Mouse (Mus musculus) right cerebral cortex, postnatal 10 days (tissue): ENCODE data around the gene Endou.
A peak's percentile ranks its signal among the peaks of the same experiment; 100 is the strongest.

Source experiments
- DNase-seq, 2 experiments: peaks; one replicate each; pipeline ENCODE4 v3.0.0; 2021; ENCODE audit warnings: low spot score in 2 of 2

The Endou gene

DNA sequence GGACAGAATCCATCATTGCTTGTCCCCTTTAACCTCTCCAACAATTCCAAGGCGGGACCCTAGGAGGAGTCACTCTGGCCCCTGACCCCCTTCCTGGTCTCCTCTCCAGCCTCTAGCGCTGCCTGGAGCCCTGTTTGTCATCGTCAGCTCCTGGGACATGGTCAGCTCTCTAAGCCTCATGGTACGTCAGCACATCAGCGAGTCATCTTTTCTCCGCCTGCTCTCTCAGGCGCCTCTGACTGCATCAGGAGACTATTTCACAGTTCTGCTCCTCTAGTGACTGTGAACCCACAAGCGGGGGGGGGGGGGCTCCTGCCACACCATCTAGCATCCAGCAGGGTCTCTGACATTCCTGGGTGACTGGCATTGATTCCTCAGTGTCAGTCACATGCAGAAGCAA, 24.2 kb upstream of the Endou start:
- no peak for DNase-seq

DNA sequence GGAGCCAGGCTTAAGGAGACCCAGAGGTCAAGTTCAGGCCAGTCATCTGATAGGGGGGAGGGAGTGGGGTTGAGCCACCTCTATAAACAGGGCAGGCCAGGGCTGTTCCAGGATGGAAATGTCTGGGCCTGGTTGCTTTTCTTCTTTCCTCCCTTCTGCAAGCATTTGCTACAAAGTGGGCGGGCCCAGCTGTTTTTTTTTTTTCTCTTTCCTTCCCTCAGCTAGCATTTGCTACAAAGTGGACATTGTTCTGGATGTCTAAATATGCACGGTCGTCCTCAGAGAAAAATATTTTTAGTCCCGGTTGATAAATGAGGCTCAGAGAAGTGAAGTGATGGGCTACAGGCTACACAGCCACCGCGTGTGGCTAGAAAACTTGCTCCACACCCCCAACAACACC, 23.3 kb upstream of the Endou start:
- no peak for DNase-seq

DNA sequence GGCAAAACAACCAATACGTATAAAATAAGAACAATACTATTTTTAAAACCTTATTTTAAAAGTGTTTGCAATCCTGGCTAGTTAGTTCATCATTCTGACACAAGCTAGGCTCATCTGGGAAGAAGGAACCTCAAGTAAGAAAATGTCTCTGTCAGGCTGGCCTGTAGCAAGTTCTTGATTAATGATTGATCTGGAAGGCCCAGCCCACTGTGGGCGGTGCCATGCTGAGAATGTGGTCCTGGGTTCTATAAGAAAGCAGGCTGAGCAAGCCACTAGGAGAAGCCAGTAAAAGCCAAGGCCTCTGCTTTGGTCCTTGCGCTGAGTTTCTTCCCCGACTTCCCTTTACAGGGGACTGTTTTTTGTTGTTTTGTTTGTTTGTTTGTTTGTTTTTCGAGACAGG, 21.4 kb upstream of the Endou start:
- DNase-seq, result no peak

DNA sequence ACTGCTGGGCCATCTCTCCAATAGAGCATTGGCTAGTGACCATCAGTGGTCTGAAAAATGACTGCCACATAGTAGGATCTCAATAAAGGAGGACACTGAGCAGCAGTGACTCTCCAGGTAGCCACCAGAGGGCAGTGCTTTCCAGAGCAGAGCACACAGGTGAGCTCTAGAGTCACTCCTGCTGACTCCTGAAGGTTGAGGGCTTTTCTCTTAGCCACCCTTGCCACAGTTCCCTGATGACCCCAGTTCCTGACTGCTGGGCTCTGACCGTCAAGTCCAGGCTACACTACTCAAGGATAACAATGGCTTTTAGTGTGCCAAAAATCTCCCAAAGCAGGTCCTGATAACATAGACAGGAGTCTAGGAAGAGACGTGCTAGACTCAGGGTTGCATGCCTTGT, 20.5 kb upstream of the Endou start:
- no peak for DNase-seq

DNA sequence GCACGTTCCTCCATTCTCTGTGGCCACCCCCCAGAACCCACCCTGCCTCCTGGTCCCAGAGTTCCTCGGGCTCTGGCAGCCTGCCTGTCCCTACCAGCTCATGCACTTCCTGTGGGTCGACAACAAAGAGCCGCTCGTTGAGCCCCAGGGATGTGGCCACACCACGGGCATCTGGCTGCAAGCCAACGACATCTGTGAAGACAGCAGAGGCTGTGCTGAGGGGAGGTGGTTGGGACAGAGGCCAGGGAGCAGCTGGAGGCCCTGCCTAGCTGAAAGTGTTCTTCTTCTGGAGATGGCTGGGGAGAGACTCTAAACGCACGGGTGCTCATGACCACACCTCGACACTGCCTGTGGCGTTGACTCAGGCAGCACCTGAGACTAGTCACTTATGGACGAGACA, 19.6 kb upstream of the Endou start:
- DNase-seq, result peak; percentile 95

DNA sequence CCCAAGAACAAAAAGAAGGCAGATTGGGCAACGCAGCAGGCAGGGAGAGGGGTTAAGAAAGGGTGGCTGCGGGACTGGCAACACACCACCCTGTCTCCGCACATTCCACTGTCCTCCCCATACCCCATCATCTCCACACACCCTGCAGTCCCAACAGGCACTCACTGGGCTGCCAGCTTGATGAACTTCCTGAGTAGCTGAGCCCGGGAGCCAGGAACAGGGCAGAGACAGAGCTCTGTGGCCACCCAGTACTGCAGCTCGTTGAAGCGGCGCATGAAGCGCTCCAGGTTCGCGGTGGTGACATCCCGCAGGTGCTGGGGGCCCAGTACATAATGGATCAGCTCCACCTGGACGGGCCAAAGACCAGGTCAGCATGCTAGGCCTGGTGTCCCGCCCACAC, 18.7 kb upstream of the Endou start:
- DNase-seq, result no peak

DNA sequence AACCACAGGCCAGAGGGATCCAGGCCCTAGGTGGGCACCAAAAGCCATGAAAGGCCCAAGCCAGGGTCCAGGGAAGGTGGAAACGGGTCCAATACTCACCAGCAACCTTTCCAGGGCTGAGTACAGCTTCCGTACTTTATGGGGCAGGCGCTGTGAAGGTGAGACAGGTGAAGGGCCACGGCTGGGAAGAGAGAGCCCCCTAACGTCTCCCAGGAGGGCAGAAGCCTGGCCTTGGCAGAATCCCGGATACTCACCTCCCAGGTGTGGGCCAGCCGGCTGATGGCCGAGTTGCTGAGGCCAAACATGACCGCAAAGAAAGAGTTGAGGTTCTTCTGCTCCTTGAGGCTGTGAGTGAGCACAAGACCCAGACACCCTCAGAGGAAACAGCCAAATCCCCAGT, 18.3 kb upstream of the Endou start:
- DNase-seq, result no peak

DNA sequence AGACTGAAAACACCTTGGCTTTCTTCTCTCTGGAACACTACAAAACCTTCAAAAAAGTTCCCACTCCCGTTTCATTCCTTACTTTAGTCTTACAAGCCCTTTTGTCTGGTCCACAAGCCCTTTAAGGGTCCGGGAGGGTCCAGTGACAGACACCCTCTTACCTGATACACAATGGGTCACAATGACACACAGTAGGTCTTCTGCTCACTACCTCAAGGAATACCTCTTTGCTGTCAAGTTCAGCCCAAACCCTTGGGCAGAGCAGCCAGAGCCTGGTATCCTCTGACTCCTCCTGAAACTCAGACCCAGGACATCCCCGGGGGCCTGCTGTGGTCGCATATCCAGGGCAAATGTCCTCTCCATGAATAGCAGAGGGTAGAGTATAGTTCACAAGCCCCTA, 17.8 kb upstream of the Endou start:
- DNase-seq, result no peak

DNA sequence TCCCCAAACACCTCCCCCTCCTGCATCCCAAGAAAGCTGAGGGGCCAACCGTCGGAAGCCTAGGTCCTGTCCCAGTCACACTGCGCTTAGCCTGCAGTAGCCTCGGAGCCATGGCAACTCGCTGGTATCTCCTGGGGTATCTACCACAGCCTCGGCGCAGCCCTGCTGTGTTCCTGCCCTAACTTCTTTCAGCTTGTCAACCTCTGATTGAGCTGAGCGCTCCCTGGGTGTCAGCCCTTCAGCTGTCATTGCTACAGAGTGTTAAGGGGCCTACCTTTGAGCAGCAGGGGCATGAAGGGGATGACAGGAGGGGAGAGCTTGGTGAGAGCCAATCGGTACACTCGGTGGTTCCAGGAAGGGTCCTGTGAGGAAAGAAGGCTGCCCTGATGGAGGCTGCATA, 17.2 kb upstream of the Endou start:
- DNase-seq, result no peak

DNA sequence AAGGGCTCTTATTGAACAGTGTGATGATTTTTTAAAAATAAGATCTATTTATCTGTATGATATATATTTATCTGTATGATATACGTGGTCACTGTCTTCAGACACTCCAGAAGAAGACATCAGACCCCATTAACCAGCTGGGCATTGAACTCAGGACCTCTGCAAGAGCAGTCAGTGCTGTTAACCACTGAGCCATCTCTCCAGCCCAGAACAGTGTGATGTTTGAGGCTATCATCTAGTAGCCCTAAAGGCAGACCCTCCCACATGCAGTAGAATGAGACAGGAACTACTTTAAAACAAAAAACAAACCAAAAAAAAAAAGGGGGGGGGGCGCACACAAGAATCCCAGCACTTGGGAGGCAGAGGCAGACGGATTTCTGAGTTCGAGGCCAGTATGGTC, 16.3 kb upstream of the Endou start:
- no peak for DNase-seq

DNA sequence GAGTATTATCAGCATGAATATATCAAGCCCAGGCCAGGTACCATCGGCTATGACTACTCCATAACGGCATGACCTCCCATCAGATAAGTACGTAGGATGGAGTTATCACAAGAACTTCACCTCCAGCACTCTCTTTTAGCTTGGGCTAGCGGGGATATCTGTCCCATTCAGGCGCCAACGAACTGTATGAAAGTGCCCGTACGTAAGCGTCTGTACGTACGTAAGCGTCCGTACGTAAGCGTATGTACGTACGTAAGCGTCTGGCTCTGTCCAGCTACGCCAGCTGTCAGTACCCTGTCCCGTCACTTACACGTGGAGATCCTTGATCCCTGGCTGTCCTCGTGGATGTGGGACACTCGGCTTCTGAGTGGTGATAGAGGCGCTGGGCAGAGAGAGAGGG, 15.6 kb upstream of the Endou start:
- no peak for DNase-seq

DNA sequence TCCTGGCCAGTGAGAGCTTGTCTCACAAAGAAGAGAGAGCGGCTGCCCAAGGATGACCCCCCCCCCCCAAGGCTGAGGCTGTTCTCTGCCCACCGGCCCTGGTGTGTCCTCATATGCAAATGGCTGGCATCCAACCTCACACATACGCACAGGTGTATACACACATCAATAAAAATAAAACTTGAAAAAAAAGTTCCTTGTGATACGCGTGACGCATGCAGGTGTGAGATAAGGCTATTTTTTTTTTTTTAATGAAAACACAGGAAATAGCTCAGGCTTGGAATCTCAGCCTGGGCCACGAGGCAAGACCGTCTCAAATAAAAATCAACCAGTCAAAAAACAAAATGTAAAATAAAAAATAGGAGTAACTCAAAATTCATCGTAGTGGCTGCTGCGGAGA, 15.1 kb upstream of the Endou start:
- no peak for DNase-seq

DNA sequence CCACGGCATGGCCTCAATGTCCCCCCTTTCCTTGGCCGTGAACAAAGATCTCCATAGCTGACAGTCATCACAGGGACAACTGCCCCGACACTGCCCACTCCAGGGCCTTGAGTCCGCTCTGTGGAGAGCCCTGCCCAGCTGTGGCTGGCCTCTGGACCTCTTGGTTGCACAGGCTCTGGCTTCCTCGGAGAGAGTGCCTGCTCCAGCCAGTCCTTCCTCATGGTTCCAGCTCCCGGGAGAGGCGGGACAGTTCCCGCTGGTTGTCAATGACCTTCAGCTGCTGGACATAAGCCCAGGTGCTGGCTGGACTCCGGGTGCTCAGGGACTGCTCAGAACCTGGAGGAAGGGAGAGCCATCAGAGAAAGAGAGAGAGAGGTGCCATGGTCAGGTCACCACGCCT, 14.2 kb upstream of the Endou start:
- DNase-seq, result peak; percentile 65 to 66

DNA sequence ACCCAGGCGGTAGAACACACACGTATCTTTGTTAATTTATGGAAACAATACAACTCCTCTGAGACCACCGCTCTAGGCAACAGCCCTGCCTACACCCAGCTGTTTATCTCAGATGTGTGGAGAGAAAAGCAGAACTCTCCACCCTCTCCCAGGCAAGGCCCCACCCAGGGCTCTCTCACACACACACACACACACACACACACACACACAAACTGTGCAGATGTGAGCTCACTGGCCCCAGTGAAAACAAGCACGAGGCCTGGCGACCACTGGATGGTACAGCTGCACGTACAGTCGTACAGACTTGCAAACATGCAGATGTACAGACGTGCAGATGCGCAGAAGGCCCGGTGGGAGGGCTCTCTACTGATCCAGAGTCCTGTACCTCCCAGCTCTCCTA, 13.8 kb upstream of the Endou start:
- no peak for DNase-seq

DNA sequence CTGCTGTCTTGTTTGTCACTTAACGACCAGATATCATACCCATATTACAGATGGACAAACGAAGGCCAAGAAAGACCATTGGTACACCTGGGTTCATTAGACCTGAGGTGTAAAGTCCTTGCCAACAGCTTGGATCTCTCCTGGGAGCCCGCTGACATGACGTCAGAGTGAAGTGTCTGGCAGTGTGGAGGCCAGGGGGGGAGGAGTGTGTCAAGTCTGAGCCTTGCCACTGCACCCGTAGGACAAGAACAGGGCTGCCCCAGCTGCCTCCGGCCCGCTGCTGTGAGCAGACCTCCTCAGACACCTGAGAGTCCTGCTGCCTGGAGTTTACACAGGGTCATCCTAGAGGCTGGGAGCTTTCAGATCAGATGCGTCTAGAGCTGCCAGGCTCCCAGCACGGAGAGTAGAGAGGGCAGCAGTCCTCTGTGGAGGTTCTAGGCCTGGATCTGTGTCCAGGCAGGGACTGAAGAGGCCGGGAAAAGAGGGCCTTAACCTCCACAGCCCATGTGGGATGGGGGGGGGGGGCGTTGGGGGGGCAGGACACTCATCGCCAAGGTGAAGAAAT, 12.9 kb upstream of the Endou start:
- no peak for DNase-seq

DNA sequence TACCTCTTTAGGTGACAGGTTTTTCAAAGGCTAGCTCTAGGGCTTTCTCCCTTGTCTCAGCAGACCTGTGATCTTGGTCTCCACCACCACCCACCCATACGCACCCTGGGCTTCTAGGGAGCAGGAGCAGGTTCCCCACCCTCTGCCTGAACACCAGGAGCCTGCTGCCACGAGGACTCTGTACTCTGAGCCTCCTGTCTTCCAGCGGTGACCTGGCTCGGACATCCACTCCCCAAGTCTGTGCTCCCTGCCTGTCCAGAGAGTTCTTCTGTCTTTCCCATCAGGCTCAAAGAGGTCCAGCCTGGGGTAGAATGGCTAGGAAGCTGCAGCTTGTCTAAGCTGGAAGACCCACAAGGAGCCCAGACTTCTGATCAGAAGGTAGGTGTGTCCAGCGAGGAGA, 12.1 kb upstream of the Endou start:
- no peak for DNase-seq

DNA sequence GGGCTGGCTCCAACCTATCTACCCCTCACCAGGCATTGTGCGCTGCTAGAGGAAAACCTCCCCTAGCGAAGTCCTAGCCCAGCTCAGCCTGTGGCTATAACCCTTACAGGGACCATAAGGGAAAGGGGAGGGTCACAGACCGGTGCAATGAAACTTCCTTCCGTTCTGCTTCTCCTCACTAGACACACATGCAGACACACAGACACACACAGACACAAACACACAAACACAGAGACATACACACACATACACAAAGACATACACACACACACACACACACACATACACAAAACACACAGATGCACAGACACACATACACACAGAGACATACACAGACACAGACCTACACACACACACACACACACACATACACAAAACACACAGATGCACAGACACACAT, 11.5 kb upstream of the Endou start:
- no peak for DNase-seq

DNA sequence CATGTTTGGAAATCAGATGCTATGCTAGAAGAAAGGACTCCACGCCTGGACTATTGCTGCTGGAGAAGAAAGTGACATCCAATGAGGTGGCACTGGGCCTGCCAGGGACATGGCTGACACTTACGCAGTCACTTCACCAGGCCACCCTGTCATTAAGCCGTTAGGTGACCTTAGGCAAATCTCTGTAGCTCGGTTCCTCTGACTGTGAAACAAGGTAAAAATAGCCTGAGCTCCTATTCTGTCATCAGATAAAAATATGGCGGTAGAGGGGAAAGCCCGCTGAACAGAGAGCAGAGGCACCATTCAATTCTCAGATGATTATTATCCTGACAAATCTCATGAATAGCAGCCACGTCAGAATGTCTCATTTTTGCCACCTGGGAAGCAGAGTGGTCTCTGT, 10.9 kb upstream of the Endou start:
- DNase-seq, result no peak

DNA sequence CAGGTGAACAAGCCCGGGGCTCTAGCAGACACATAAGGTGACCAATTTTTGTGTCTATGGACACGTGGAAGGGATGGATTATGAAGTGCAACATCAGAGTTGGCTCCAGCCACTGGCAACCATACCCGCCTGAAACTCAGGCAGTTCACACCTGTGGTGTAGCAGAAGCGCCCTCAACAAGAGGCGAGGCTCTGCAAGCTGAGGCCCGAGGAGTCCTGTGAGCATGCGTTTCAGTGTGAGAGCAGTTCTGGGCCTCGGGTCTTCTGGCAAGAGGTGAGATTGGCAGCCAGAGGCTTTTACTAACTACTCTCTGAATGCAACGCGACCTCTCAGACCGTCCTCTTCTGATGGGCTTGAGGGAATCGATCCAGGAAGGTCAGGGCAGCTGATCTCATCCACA, 10.5 kb upstream of the Endou start:
- no peak for DNase-seq

DNA sequence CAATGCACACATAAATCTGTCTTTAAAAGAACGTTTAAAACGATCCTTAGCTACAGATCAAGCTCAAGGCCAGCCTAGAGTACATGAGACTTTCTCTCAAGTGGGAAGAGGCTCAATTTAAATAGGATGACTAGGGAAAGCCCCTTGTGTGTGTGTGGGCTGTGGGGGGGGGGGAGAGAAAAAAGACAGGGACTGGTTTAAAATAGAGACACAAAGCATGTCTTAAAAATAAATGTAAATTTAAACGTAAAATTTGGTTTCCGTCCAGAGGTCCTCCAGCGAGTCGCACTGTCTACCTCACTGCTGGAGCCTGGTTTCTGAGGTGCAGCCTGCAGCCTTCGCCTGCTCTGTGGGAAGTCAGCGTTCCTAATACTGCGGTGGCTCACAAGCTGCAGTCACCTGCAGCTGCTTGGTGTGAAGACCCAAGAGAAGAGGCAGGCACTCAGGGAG, 9.2 kb upstream of the Endou start:
- no peak for DNase-seq

DNA sequence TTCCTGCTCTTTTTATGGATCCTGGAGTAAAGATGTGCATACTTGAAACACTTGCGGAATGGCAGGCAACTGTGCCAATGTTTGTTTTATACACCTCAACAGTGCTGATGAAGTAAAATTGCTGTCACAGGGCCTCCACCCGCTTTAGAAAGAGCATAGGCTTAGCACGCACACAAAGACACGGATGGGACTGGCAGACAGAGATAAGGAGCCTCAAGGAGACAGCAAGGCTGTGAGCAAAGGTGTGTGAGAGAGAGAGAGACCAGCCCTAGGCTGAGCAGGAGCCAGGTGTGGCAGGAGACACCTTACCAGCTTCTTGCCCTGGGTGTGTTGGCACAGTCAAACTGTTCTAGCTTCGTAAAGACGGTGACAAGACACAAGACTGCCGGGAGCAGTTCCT, 7.8 kb upstream of the Endou start:
- no peak for DNase-seq

DNA sequence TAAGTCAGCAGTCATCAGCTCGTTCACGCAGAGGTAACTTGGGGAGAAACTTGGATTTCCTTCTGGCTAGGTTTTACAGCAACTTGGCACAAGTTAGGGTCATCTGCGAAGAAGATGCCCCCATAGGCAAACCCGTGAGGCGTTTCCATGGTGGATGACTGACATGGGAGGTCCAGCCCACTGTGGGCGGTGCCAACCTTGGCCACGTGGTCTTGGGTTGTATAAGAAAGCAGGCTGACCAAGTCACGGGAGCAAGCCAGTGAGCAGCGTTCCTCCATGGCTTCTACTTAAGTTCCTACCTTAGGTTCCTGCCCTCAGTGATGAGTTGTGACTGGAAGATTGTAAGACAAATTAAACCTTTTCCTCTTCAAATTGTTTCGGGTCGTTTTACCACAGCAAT, 849 bp upstream of the Endou start:
- DNase-seq, result no peak

DNA sequence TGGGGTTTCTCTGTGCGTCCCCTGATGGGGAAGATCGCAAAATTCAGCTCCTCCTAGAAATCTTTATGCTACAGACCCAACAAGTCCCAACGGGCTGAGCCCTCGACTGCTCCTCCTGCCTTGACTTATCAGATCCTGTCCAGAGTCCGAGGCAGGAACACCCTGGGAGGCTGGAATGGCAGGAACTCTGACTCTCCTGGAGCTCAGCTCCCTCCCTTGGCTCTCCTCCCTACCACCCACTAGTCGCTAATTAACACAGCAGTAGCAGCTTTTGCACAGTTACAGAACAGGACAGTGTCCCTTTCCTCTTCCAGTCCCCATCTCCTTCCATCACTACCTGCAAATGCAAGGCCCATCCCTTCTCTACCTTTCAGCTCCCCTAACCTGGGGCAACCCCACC, 774 bp downstream of the Endou start:
- DNase-seq, result no peak

DNA sequence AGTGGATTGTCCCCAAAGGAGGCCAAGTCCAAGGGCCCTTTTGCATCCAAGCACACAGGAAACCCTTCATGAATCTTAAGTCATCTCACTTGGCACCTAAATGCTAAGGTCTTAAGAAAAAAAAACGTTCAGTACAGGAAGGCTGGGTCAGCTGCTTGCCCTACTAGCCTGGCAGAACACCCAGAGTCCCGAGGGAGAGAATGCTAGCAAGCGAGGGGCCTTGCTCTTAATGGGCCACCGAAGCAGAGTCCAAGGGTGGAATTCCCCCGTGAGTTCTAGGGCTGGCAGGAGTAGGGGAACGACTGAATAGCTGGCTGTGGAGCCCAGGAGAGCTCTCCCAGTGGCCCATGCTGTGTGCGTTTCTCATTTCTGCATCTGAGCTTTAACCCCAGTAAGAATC, 2.3 kb downstream of the Endou start:
- DNase-seq, result peak; percentile 75 to 82

DNA sequence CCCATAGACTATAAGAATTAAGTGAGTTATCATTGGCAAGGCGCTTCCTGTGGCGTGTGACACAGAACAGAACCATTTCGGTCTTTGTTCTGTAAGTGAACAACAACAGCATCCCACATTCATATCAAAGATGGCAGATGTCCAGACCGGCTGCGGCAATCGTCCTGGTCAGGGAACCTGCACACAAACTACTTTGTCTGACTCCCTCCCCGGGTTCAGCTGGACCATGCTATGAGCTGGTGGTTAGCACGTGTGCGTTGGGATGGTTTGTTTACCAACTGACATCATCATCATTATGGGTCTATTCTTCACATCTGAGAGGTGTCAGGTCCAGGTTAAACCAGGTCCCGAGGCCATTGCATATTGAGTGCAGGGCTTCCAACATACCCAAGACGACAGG, 2.7 kb downstream of the Endou start:
- DNase-seq, result no peak
